Mouse (Mus musculus) stomach, postnatal 0 days (tissue): ENCODE measurements around the gene Olfr666. TPM values are rescaled to one million over a fixed set of nuclear protein-coding genes. Genes with fewer than 3 reads are reported as not detected.

Source experiments
- ATAC-seq: fragments of 200-750 bp; cut with Nextera tagmentation; 2 replicates; pipeline ENCODE4 v1.8.0; 2017; ENCODE audit not compliant: low FRiP score, low TSS enrichment
- DNase-seq: peaks from one replicate; pipeline ENCODE4 v3.0.0-alpha.2; 2016; ENCODE audit warnings: low spot score
- H3K27ac ChIP-seq: fragments of 300-500 bp; sonication (generic); replicated peaks from 2 replicates; pipeline ENCODE4 v1.5.1; 2014; ENCODE audit warnings: mild to moderate bottlenecking, control low read depth
- H3K27me3 ChIP-seq: fragments of 300-500 bp; sonication (generic); 2 replicates; pipeline ENCODE4 v1.6.1; 2014; ENCODE audit warnings: low read length; ENCODE audit not compliant: control insufficient read depth, insufficient read depth
- H3K36me3 ChIP-seq: fragments of 300-500 bp; sonication (generic); 2 replicates; pipeline ENCODE4 v1.6.1; 2014; ENCODE audit warnings: low read length, mixed read lengths; ENCODE audit not compliant: control insufficient read depth, insufficient read depth
- H3K4me1 ChIP-seq: fragments of 300-500 bp; sonication (generic); replicated peaks from 2 replicates; pipeline ENCODE4 v1.6.1; 2014; ENCODE audit warnings: antibody characterized with exemption; ENCODE audit not compliant: control insufficient read depth, insufficient read depth
- H3K4me2 ChIP-seq: fragments of 300-500 bp; sonication (generic); replicated peaks from 2 replicates; pipeline ENCODE4 v1.6.1; 2014; ENCODE audit warnings: low read depth, mild to moderate bottlenecking, control low read depth, moderate library complexity
- H3K4me3 ChIP-seq: fragments of 300-500 bp; sonication (generic); 2 replicates; pipeline ENCODE4 v1.5.1; 2014; ENCODE audit warnings: low read depth, low read length, control low read depth
- H3K9ac ChIP-seq: fragments of 300-500 bp; sonication (generic); 2 replicates; pipeline ENCODE4 v1.6.1; 2014; ENCODE audit warnings: mild to moderate bottlenecking, low read length, control low read depth, mixed read lengths
- H3K9me3 ChIP-seq: fragments of 300-500 bp; sonication (generic); 2 replicates; pipeline ENCODE4 v1.6.1; 2016; ENCODE audit warnings: low read length; ENCODE audit not compliant: control insufficient read depth
- CTCF ChIP-seq: IDR thresholded peaks from 2 replicates; pipeline ENCODE4 v1.5.1; 2016; ENCODE audit warnings: antibody characterized with exemption, low read depth, mild to moderate bottlenecking, moderate library complexity
- EP300 ChIP-seq: optimal IDR thresholded peaks from 2 replicates; pipeline ENCODE3; 2016; ENCODE audit warnings: antibody characterized with exemption
- WGBS: fragments of 180-500 bp; shearing (Covaris S2); extraction: QIAGEN DNeasy Blood & Tissue Kit; methylation state at CpG from one replicate; pipeline ENCODE4 v1.1.7; 2014; 5-methylcytosine and 5-hydroxymethylcytosine counted together
- polyA plus RNA-seq: library from polyadenylated mRNA; unstranded; fragments of >200 nt; fragmentation: Nextera tagmentation; extraction: Ambion mirVana; gene quantifications from 2 replicates; pipeline ENCODE4 v1.2.1, GENCODE M21; 2015

Olfr666 gene
- polyA plus RNA-seq, result 0.10 TPM in 1 of 2 replicates, not detected in the other

DNA sequence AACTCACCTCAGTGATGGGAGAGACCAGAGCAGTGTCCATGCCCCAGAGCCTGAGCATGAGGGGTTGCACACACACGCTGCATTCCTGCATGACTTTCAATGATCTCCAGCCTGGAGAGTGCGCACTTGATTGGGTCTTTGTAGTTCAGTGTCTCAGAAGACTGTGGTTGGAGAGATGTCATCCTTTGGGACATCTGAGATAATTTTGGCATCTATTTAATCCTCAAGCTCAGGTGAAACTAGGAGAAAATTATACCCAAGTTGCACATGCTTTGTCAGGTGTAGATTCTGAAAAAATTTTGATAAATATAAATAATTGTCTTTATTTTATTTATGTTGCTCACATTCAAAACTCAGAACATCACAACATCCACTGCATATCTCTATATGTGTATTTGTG lies at the start of gene Olfr666:
Gene Olfr666, minus strand, starts transcription at position 101 of the 400 bp plus-strand sequence.
- no peak for DNase-seq

DNA sequence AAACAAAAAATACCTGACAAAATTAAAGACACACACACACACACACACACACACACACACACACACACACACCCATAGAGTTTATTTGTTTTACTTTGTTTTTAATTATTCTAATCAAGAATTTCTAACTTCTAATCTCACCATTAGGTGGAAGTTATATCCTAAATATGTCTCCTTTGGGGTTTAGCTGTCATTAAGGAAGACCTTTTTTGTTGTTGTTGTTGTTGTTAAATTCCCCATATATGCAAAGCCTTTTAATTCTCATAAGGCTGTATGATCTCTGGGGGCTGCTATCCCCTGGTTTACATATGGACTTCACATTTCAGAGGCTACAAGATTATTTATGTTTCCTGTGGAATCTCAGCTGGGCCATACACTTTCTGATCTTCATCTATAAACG lies 38.2 kb upstream of the Olfr666 start, which contains the start of gene Olfr669:
Gene Olfr669, plus strand, starts transcription at position 301 of the 400 bp plus-strand sequence.
- Histone ChIP-seq H3K4me2 (no peak within 1 kb of the TSS), H3K9me3 (no peaks in the 10 kb centered on the region), H3K27me3 (no peaks in the 10 kb centered on the region), H3K4me1 (no peaks in the 10 kb centered on the region), H3K4me3 (no peak within 1 kb of the TSS), H3K27ac (no peak within 1 kb of the TSS), H3K9ac (no peak within 1 kb of the TSS), H3K36me3 (no peaks in the 10 kb centered on the region)
- WGBS, result 87% methylated on average over 1 of the region's 1 CpGs
- ATAC-seq (no peak), DNase-seq (no peak)
- no peak for TF ChIP-seq CTCF
- no peak for TF ChIP-seq EP300

More for the DNA sequence above, at the start of gene Olfr666:
- TF ChIP-seq CTCF (no peak), EP300 (no peak)
- Histone ChIP-seq H3K4me2 (no peak within 1 kb of the TSS), H3K9me3 (no peaks in the 10 kb centered on the region), H3K27ac (no peak within 1 kb of the TSS), H3K36me3 (no peaks in the 10 kb centered on the region), H3K9ac (no peak within 1 kb of the TSS), H3K4me3 (no peak within 1 kb of the TSS), H3K4me1 (no peaks in the 10 kb centered on the region), H3K27me3 (no peaks in the 10 kb centered on the region)
- ATAC-seq, result no peak
- 77% methylated on average over 2 of the region's 2 CpGs for WGBS

DNA sequence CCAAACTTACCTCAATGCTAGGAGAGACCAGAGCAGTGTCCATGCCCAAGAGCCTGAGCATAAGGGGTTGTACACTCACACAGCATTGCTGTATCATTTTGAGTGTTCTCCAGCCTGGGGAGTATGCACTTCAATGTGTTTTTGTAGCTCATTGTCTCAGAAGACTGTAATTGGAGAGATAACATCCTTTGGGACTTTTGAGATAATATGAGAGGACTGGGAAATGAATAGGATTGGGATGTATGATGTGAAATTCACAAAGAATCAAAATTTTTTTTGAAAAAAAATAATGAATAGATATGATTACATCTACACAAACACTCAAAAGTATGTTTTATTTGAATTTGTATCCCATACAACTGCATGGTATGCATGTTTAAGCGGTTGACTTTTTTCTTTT lies 32.2 kb upstream of the Olfr666 start, which contains the start of gene Olfr668:
Gene Olfr668, minus strand, starts transcription at position 101 of the 400 bp plus-strand sequence.
- no peak for DNase-seq
- H3K27ac ChIP-seq, result no peak within 1 kb of the TSS
- WGBS, result 65% methylated on average over 1 of the region's 1 CpGs
- no peak within 1 kb of the TSS for H3K4me3 ChIP-seq
- H3K36me3 ChIP-seq, result no peaks in the 10 kb centered on the region
- no peak within 1 kb of the TSS for H3K4me2 ChIP-seq
- H3K27me3 ChIP-seq, result no peaks in the 10 kb centered on the region
- ATAC-seq, result no peak
- no peaks in the 10 kb centered on the region for H3K4me1 ChIP-seq
- H3K9me3 ChIP-seq, result no peaks in the 10 kb centered on the region
- no peak within 1 kb of the TSS for H3K9ac ChIP-seq
- TF ChIP-seq EP300 (no peak), CTCF (no peak)

DNA sequence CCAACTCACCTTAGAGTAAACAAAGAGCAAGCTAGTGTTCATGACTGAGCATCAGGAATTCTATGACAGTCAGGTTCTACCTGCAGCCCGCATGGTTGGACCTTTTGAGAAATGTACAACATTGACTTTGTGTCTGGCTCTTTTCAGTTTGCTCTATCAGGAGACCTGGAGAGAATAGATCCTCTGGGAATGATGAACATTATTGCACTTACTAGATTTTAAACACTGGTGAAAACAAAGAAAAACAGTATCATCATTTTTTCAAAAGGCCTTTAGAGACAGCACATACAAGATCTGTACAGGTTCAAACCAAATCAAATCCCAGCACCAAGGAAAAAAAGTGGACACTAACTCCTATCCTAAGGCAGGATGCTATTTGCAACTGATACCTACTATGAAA lies 25.6 kb upstream of the Olfr666 start, which contains the start of gene Olfr667:
Gene Olfr667, minus strand, starts transcription at position 101 of the 400 bp plus-strand sequence.
- Histone ChIP-seq H3K4me3 (no peak within 1 kb of the TSS), H3K4me1 (no peaks in the 10 kb centered on the region), H3K27ac (no peak within 1 kb of the TSS), H3K9ac (no peak within 1 kb of the TSS), H3K4me2 (no peak within 1 kb of the TSS), H3K27me3 (no peaks in the 10 kb centered on the region), H3K36me3 (no peaks in the 10 kb centered on the region), H3K9me3 (no peaks in the 10 kb centered on the region)
- ATAC-seq, result no peak
- no peak for TF ChIP-seq CTCF
- TF ChIP-seq EP300, result no peak
- WGBS, result 83% methylated on average over 1 of the region's 1 CpGs
- DNase-seq, result no peak

DNA sequence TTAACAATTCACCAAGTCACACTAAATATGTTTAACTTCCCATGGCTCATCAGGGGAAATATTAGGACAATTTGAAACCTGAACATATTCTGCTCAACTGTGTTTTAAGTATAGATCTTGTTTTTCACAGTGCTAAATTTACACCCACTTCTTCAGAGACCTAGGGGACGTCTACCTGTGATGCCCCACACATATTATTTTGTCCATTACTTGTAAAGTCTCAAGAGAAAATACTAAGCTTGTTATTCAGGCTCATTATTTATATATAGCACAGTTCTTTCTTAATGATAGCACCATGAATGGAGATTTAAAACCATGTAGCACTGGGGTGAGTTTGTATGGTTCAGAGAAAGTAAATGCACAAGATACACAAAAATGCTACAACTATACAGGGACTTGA lies 18.0 kb downstream of the Olfr666 start, which contains the start of gene Olfr665:
Gene Olfr665, plus strand, starts transcription at position 301 of the 400 bp plus-strand sequence.
- no peaks in the 10 kb centered on the region for H3K27me3 ChIP-seq
- no peak for ATAC-seq
- H3K9me3 ChIP-seq, result no peaks in the 10 kb centered on the region
- no peak for DNase-seq
- H3K4me1 ChIP-seq, result no peaks in the 10 kb centered on the region
- H3K4me3 ChIP-seq, result no peak within 1 kb of the TSS
- no peaks in the 10 kb centered on the region for H3K36me3 ChIP-seq
- H3K4me2 ChIP-seq, result no peak within 1 kb of the TSS
- WGBS, result 26% methylated on average over 1 of the region's 1 CpGs
- no peak within 1 kb of the TSS for H3K9ac ChIP-seq
- TF ChIP-seq CTCF, result no peak
- TF ChIP-seq EP300, result no peak
- no peak within 1 kb of the TSS for H3K27ac ChIP-seq

DNA sequence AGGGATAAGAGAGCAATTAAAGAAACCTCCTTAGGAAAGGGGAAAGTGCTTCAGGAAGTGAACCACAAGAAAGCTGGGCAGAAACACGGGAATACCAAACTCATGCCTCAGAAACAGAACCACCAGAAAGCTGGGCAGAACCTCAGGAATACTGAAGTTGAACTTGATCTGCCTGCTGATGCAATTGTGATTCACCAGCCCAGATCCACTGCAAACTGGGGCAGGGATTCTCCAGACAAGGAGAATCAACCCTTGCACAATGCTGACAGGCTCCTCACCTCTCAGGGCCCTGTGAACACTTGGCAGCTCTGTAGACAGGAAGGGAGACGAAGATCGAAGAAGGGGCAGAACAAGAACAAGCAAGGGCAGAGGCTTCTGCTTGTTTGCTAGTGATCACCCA lies 34.4 kb downstream of the Olfr666 start:
- WGBS, result 67% methylated on average over 3 of the region's 3 CpGs
- DNase-seq (no peak), ATAC-seq (no peak)
- no peaks in the 10 kb centered on the region for H3K36me3 ChIP-seq
- no peaks in the 10 kb centered on the region for H3K27me3 ChIP-seq
- H3K9ac ChIP-seq, result no peak overlapping the region
- H3K4me1 ChIP-seq, result no peaks in the 10 kb centered on the region
- no peak for TF ChIP-seq EP300
- no peak for TF ChIP-seq CTCF
- H3K9me3 ChIP-seq, result no peaks in the 10 kb centered on the region
- no peak overlapping the region for H3K4me2 ChIP-seq
- H3K4me3 ChIP-seq, result no peak overlapping the region
- no peak overlapping the region for H3K27ac ChIP-seq
